Comparison of ENCODE assay signal across 12 mouse cellular contexts in genomic region chr10:96181883-96182628, GRCm38 (mm10). TPM values are rescaled to one million over a fixed set of nuclear protein-coding genes. Genes with fewer than 3 reads are reported as not detected.
A peak's percentile ranks its signal among the peaks of the same experiment; 100 is the strongest.
DNase-seq lines count a peak whose midpoint lies in the region; ATAC-seq and TF ChIP-seq lines count a peak whose summit lies in the region.
"Had no signal": no experiment of that assay in that cellular context is flagged by ENCODE, and none has a peak within 500 bp of the region (broad histone marks: within the 10 kb centered on the region; RNA-seq: fewer than 3 reads in every experiment).

No protein-coding gene starts in this region.

- TF ChIP-seq CTCF in hindbrain, postnatal 0 days (IDR thresholded peaks at IDR 0.05; ENCODE audit: low read depth), result peak; percentile 50

- no peak overlapping the region for H3K4me2 ChIP-seq in hindbrain, postnatal 0 days (ENCODE audit: low read depth, low read length)
- no peak overlapping the region for H3K4me2 ChIP-seq in hindbrain, embryonic 13.5 days
- H3K4me2 ChIP-seq: neural tube, embryonic 13.5 days had no signal

- no peaks in the 10 kb centered on the region for H3K4me1 ChIP-seq in hindbrain, postnatal 0 days (ENCODE audit: insufficient read depth, low read length)
- H3K4me1 ChIP-seq in hindbrain, embryonic 13.5 days (replicated peaks), result no peaks in the 10 kb centered on the region
- H3K4me1 ChIP-seq: neural tube, embryonic 13.5 days had no signal

- no peak overlapping the region for H3K27ac ChIP-seq in hindbrain, postnatal 0 days
- no peak overlapping the region for H3K27ac ChIP-seq in hindbrain, embryonic 13.5 days
- H3K27ac ChIP-seq in macrophage, result peak overlapping the region; percentile 92
- H3K27ac ChIP-seq: neural tube, embryonic 13.5 days had no signal

- no peaks in the 10 kb centered on the region for H3K79me2 ChIP-seq in macrophage (ENCODE audit: inconsistent target)

- H3K27me3 ChIP-seq in hindbrain, postnatal 0 days (ENCODE audit: insufficient read depth, low read length), result no peaks in the 10 kb centered on the region
- no peaks in the 10 kb centered on the region for H3K27me3 ChIP-seq in hindbrain, embryonic 13.5 days
- H3K27me3 ChIP-seq: neural tube, embryonic 13.5 days had no signal

- no peak overlapping the region for H3K4me3 ChIP-seq in hindbrain, postnatal 0 days (ENCODE audit: low read length)
- no peak overlapping the region for H3K4me3 ChIP-seq in hindbrain, embryonic 13.5 days
- no peak overlapping the region for H3K4me3 ChIP-seq in macrophage (ENCODE audit: inconsistent target)
- H3K4me3 ChIP-seq: neural tube, embryonic 13.5 days had no signal

- H3K36me3 ChIP-seq in hindbrain, postnatal 0 days (ENCODE audit: insufficient read depth, low read length), result no peaks in the 10 kb centered on the region
- no peaks in the 10 kb centered on the region for H3K36me3 ChIP-seq in hindbrain, embryonic 13.5 days
- no peaks in the 10 kb centered on the region for H3K36me3 ChIP-seq in macrophage (ENCODE audit: inconsistent target)
- H3K36me3 ChIP-seq: neural tube, embryonic 13.5 days had no signal

- no peaks in the 10 kb centered on the region for H3K9me3 ChIP-seq in hindbrain, postnatal 0 days (ENCODE audit: low read length)
- no peaks in the 10 kb centered on the region for H3K9me3 ChIP-seq in hindbrain, embryonic 13.5 days
- H3K9me3 ChIP-seq: neural tube, embryonic 13.5 days had no signal

- H3K9ac ChIP-seq in hindbrain, postnatal 0 days (replicated peaks; ENCODE audit: low read length), result no peak overlapping the region
- H3K9ac ChIP-seq in hindbrain, embryonic 13.5 days, result no peak overlapping the region
- H3K9ac ChIP-seq: neural tube, embryonic 13.5 days had no signal

- DNase-seq in CD4-positive, CD25-positive, alpha-beta regulatory T cell, adult 2 months (ENCODE audit: low read depth, low spot score), result peak; percentile 37
- peak; percentile 41 for DNase-seq in hindbrain, postnatal 0 days (ENCODE audit: low spot score)
- peak; percentile 23 for DNase-seq in retina, postnatal 1 day
- no peak for DNase-seq in retina, embryonic 14.5 days (ENCODE audit: low spot score)
- no peak for DNase-seq in layer of hippocampus, postnatal 14 days (ENCODE audit: low spot score in 2 of 2)

- 60% methylated on average over 6 of the region's 6 CpGs for WGBS in hindbrain, postnatal 0 days
- 72% methylated on average over 6 of the region's 6 CpGs for WGBS in hindbrain, embryonic 13.5 days
- WGBS in macrophage (ENCODE audit: missing documents), result 92% methylated on average over 6 of the region's 6 CpGs

- no peak for ATAC-seq in CD4-positive, CD25-positive, alpha-beta regulatory T cell, adult 4 months
- no peak for ATAC-seq in hindbrain, postnatal 0 days
- no peak for ATAC-seq in hindbrain, embryonic 13.5 days (ENCODE audit: low FRiP score)

RNA-seq across cellular contexts. Expression of gene Gm5426, which starts 45.7 kb away (rescaled TPM):
- polyA plus RNA-seq in CD4-positive, CD25-positive, alpha-beta regulatory T cell, adult 4 months (2017; shearing (Covaris generic)), result not detected
- not detected in 2 replicates for total RNA-seq in hindbrain, postnatal 0 days (2014; rRNA removed)
- not detected in 2 replicates for polyA plus RNA-seq in hindbrain, postnatal 0 days (2015; fragmentation: Nextera tagmentation; extraction: Ambion mirVana)
- polyA plus RNA-seq in hindbrain, embryonic 13.5 days (2015; fragmentation: Nextera tagmentation; extraction: Ambion mirVana), result not detected in 2 replicates
- total RNA-seq in macrophage (2018; cell fraction: chromatin; rRNA removed), result not detected
- not detected for total RNA-seq in macrophage (2018; cell fraction: cytosol; rRNA removed)
- total RNA-seq in macrophage (2018; cell fraction: nucleus; rRNA removed), result 1 to 10 TPM in 1 of 26 experiments, not detected in 25; 7.3 TPM
- not detected in 3 replicates for polyA plus RNA-seq in macrophage (2018)
- total RNA-seq in layer of hippocampus, postnatal 14 days (2021), result not detected
- total RNA-seq: heart, postnatal 10 days had no signal
- polyA plus RNA-seq: intestine, embryonic 16.5 days; limb, embryonic 11.5 days; neural tube, embryonic 13.5 days had no signal

Comparison
In these comparisons a context has a peak if more than half of its experiments do, and no peak if none do; other contexts are left out.
1. DNase-seq: peak in CD4-positive, CD25-positive, alpha-beta regulatory T cell, adult 2 months (single experiment), hindbrain, postnatal 0 days (single experiment) and retina, postnatal 1 day (single experiment); none in retina, embryonic 14.5 days (single experiment) and layer of hippocampus, postnatal 14 days (0 of 2).